Mouse (Mus musculus) CD4-positive helper T cell, adult 2 months (primary cell): ENCODE results near the gene Ankrd66.

ENCODE experiments used
- DNase-seq: peaks from one replicate; pipeline ENCODE4 v3.0.0-alpha.2; 2012; ENCODE audit warnings: low read depth, missing footprints, low spot score

Gene Ankrd66

DNA sequence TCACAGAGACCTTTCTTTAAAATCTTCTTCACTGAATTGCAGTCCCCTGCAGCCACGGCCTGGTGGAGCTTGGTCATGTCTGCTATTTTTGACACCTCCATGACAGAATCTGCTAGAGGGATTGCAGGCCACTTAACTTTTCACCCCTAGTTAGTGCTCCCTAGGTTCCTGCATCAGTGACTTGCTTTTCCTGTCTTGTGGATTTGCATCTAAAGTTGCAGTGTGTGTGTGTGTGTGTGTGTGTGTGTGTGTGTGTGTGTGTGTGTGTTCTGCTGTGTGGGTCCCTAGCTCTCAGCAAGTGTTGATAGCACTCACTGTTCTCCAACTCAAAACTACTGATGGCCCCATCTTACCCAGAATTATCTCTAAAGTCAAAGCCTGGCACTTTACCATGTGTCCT is at the start of gene Ankrd66:
Gene Ankrd66, minus strand, starts transcription at position 101 of the 400 bp plus-strand sequence.
- DNase-seq: no peak

- DNase-seq: no peak
Observed at GRCm38 (mm10) chr17:43592296-43593291, 49.2 kb upstream of the Ankrd66 start.

DNA sequence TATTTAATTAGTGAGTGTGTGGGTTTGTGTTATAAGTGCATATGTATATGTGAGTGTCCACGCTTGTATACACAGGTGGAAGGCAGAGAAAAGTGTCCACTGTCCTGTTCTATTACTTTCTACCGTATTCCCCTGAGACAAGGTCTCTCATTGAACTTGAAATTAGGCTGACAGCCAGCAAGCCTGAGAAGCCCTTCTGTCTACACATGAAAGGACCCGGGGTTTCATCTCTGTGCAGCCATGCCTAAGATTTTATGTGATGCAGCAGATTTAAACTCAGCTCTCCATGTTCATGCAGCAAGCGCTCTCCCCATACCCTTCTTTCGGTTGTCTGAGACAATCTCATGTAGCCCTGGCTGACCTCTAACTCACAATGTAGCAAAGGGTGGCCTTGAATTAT is 47.1 kb upstream of the Ankrd66 start:
- no peak for DNase-seq

- no peak for DNase-seq
Observed at GRCm38 (mm10) chr17:43589750-43590149, 46.3 kb upstream of the Ankrd66 start.

DNA sequence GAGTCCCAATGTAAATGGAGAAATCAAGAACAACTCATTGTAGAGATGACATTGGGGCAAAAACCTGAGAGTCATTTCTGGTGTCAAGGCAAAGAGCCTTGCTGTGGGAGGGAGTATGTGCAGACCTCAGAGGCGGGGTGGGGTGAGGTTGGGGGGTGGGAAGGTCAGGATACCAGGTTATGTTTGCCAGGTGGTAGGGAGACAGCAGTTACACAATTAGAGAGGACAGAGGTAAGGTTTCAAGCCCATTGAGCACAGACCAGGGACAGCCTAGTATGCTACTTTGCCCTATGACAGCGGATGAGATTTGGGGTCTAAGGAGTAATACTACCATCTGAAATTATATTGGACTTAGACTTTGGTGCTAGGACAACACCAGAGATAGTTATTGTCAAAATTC is 43.8 kb upstream of the Ankrd66 start:
- no peak for DNase-seq

- no peak for DNase-seq
Observed at GRCm38 (mm10) chr17:43584771-43585170, 41.3 kb upstream of the Ankrd66 start.

DNA sequence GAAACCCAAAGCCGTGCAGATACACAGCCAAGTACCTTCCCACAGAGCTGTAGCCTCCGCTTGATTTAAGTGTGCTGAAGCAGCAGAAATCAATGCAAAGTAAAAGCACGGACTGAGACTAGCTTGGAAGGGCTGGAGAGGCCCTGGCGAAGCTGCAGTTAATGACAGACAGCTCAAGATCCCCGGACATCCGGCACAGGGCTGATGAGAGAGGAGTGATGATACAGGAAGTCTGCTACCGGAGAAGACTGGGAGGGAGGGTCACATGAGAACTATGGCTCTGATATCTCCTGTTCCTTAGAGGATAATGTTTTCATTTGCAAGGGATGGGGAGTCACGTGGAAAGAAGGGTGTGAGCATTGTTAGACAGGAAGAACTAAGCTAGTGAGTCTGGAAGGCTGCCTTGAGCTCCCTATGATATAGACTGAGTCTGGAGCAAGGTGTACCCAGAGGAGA is 37.6 kb upstream of the Ankrd66 start:
- DNase-seq: no peak

DNA sequence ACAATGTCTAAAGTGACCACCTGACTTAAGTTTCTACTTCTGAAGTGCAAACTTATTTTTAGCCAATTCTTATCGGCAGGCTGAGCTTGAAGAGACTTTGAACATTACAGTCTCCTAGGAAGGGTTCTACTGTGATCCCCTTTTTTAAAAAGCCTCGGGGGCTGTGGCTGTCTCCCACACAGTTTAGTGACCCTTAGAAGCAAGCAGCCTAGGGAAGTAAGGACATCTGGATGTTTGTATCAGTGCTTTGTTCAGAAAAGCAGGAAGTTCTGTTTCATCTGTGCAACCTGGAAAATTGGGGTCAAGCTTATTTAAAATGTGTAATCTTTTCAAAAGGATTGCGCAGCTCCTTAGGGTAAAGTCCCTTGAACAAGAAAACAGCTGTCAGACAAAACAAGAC is 37.0 kb upstream of the Ankrd66 start:
- no peak for DNase-seq

GRCm38 (mm10) chr17:43573624-43574073 is 30.2 kb upstream of the Ankrd66 start:
- DNase-seq: no peak

- no peak for DNase-seq
Observed at GRCm38 (mm10) chr17:43569287-43569686, 25.8 kb upstream of the Ankrd66 start.

- no peak for DNase-seq
Observed at GRCm38 (mm10) chr17:43567992-43568888, 24.8 kb upstream of the Ankrd66 start, which contains the start of gene Pla2g7. TSS of gene Pla2g7 (plus strand) at chr17:43568098.

- no peak for DNase-seq
Observed at GRCm38 (mm10) chr17:43567593-43567991, 24.2 kb upstream of the Ankrd66 start.

GRCm38 (mm10) chr17:43563192-43563987 is 20.0 kb upstream of the Ankrd66 start:
- no peak for DNase-seq

- DNase-seq: no peak
Observed at GRCm38 (mm10) chr17:43558678-43559077, 15.2 kb upstream of the Ankrd66 start.

GRCm38 (mm10) chr17:43557541-43558090 is 14.2 kb upstream of the Ankrd66 start:
- no peak for DNase-seq

DNA sequence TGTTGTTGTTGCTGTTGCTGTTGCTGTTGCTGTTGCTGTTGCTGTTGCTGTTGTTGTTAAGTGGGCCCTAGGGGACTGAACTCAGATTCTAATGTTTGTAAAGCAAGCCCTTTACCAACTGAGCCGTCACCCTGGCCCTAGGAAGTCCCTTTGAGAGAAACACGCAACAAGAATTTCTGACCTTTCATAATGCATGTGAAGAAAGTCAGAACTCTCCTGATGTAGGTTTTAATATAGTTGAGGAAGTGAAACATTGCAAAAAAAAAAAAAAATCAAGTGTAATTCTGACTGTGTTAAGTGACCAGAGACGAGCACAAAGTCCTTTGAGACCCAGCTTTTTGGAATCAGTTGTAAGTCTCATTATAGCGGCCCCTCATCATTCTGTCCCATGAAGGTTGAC is 13.7 kb upstream of the Ankrd66 start:
- no peak for DNase-seq

- no peak for DNase-seq
Observed at GRCm38 (mm10) chr17:43554516-43555403, 11.3 kb upstream of the Ankrd66 start.

DNA sequence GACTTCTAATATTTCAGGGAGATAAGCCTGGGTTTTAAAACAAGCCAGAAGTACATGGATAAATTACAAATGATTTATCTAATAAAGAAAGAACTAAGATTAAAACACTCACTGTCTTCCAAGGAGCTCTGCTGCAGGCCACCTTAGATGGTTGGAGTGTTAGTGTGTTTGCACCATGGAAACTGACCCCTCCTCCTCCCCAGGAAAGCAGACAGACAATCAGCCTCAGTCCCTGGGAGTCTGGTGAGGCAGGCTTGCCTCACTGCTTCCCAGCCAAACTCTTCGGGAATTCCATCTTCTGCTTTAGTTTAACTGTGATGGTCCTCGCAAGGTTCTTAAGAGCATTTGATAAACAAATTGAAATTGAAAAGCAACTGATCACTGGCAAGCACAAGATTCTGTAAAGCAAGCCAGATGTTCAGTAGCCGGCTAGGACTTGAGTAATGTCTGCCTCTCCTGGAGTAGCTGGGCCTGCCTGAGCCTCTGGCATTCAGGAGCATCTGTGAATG is 7.7 kb upstream of the Ankrd66 start:
- DNase-seq: no peak

GRCm38 (mm10) chr17:43544040-43544439 is 601 bp upstream of the Ankrd66 start:
- no peak for DNase-seq

GRCm38 (mm10) chr17:43538767-43539166 is 4.7 kb downstream of the Ankrd66 start:
- DNase-seq: no peak
